Mouse (Mus musculus) gastrocnemius, postnatal 25 days (tissue): ENCODE results near the gene Pon3. TPM values are rescaled to one million over a fixed set of nuclear protein-coding genes. Genes with fewer than 3 reads are reported as not detected.

Experiments
- DNase-seq: peaks from one replicate; pipeline ENCODE4 v3.0.0; 2022
- long read RNA-seq, 2 experiments: library from polyadenylated mRNA; stranded (forward); transcript quantifications; one replicate each; pipeline ENCODE4 v2.0.0; 2021
- total RNA-seq, 2 experiments: library from RNA; stranded (reverse); gene quantifications; 1 replicate in 1 of 2; 2 replicates in 1 of 2; pipeline ENCODE4 v1.2.3; 2021

Pon3 gene
- total RNA-seq = 10 to 100 TPM; 33.8 to 34.1 TPM
- long read RNA-seq, experiment 1, transcript Pon3-204 (5 exons, 921 nt) = major isoform, 7 of 19 reads
- long read RNA-seq, experiment 1, transcript Pon3-201 (9 exons, 1,837 nt) = minor isoform, 5 of 19 reads
- long read RNA-seq, experiment 1, partial matches to known transcripts = 2 of 19 reads
- long read RNA-seq, experiment 1, other reads (novel, unspliced or antisense) = 5 of 19 reads
- long read RNA-seq, experiment 2, transcript Pon3-204 (5 exons, 921 nt) = major isoform, 7 of 16 reads
- long read RNA-seq, experiment 2, partial matches to known transcripts = 2 of 16 reads
- long read RNA-seq, experiment 2, other reads (novel, unspliced or antisense) = 4 of 16 reads

- DNase-seq = peak; percentile 67
These were observed at the start of gene Pon3 for GRCm38 (mm10) chr6:5255722-5256451. Pon3 (minus strand) TSS chr6:5256286.

- no peak for DNase-seq
These were observed 48.9 kb upstream of the Pon3 start for GRCm38 (mm10) chr6:5304956-5305355.

- DNase-seq = no peak
These were observed 44.5 kb upstream of the Pon3 start for GRCm38 (mm10) chr6:5300629-5301028.

GRCm38 (mm10) chr6:5299561-5299960 is 43.5 kb upstream of the Pon3 start:
- no peak for DNase-seq

- peak; percentile 87 for DNase-seq
These were observed 42.0 kb upstream of the Pon3 start, which contains the start of gene Pon2 for GRCm38 (mm10) chr6:5298092-5298554. Pon2 (minus strand) TSS chr6:5298455.

- DNase-seq = peak; percentile 28
These were observed 41.4 kb upstream of the Pon3 start for GRCm38 (mm10) chr6:5297321-5298091.

- DNase-seq = no peak
These were observed 40.0 kb upstream of the Pon3 start for GRCm38 (mm10) chr6:5296067-5296466.

- no peak for DNase-seq
These were observed 38.8 kb upstream of the Pon3 start for GRCm38 (mm10) chr6:5294659-5295449.

GRCm38 (mm10) chr6:5292841-5293240 is 36.8 kb upstream of the Pon3 start:
- no peak for DNase-seq

- peak; percentile 8 for DNase-seq
These were observed 35.4 kb upstream of the Pon3 start for GRCm38 (mm10) chr6:5291450-5291849.

GRCm38 (mm10) chr6:5287919-5288318 is 31.8 kb upstream of the Pon3 start:
- no peak for DNase-seq

- no peak for DNase-seq
These were observed 31.3 kb upstream of the Pon3 start for GRCm38 (mm10) chr6:5287392-5287791.

- DNase-seq = no peak
These were observed 26.3 kb upstream of the Pon3 start for GRCm38 (mm10) chr6:5282418-5282817.

- DNase-seq = no peak
These were observed 24.7 kb upstream of the Pon3 start for GRCm38 (mm10) chr6:5280576-5281305.

GRCm38 (mm10) chr6:5277972-5278371 is 21.9 kb upstream of the Pon3 start:
- no peak for DNase-seq

GRCm38 (mm10) chr6:5269641-5270040 is 13.6 kb upstream of the Pon3 start:
- no peak for DNase-seq

GRCm38 (mm10) chr6:5264793-5265192 is 8.7 kb upstream of the Pon3 start:
- DNase-seq = no peak

GRCm38 (mm10) chr6:5263250-5263999 is 7.3 kb upstream of the Pon3 start:
- DNase-seq = no peak

GRCm38 (mm10) chr6:5262322-5263249 is 6.5 kb upstream of the Pon3 start:
- no peak for DNase-seq
